Mouse (Mus musculus) G1E (cell line): ENCODE data around the gene Kndc1.

ENCODE experiments used
- CTCF ChIP-seq: IDR thresholded peaks from 2 replicates; pipeline ENCODE4 v1.5.1; 2012; ENCODE audit warnings: low read depth, low read length, inconsistent platforms, mixed read lengths
- GATA1 ChIP-seq: IDR thresholded peaks from 2 replicates; pipeline ENCODE4 v1.6.1; 2012; ENCODE audit warnings: borderline replicate concordance, low read length, inconsistent platforms, mixed read lengths
- GATA2 ChIP-seq: IDR thresholded peaks from 2 replicates; pipeline ENCODE4 v1.6.1; 2012; ENCODE audit warnings: low read depth, low read length, inconsistent platforms, borderline replicate concordance
- POLR2AphosphoS5 ChIP-seq: IDR thresholded peaks from 2 replicates; pipeline ENCODE4 v1.6.1; 2012; ENCODE audit warnings: low read depth, low read length, inconsistent platforms; ENCODE audit not compliant: insufficient replicate concordance
- TAL1 ChIP-seq: conservative IDR thresholded peaks from 2 replicates; pipeline ENCODE4 v1.6.1; 2012; ENCODE audit warnings: low read depth, low read length, inconsistent platforms, mixed read lengths

DNA sequence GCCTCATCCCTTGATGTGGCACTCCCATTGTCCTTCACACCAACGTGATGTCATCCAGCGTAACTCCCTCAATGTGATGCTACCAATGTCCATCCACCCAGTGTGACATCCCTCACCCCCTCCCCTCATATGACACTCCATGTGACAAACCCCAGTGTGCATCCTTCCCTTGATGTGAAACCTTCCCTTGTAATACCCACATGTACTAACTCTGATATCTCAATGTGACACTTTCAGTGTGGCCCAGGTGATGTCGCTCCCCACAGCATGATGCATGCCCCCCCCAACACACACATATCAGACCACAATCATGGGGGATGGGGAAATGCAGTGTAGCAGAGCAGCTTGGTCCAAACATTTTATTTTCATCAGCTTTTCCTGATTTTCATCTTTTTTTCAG is 62.2 kb downstream of the Kndc1 start:
- no peak for TF ChIP-seq CTCF
- TF ChIP-seq TAL1 = no peak
- TF ChIP-seq GATA1 = no peak
- no peak for TF ChIP-seq POLR2AphosphoS5
- TF ChIP-seq GATA2 = no peak
